Mouse (Mus musculus) CH12.LX (cell line): Measurements from ENCODE around the gene Tiam1. TPM values are rescaled to one million over a fixed set of nuclear protein-coding genes. Genes with fewer than 3 reads are reported as not detected.

Source experiments
- DNase-seq: peaks from one replicate; pipeline ENCODE4 v3.0.0-alpha.2; 2013; ENCODE audit errors: extremely low read depth
- H3K27ac ChIP-seq: 2 replicates; pipeline ENCODE4 v1.5.1; 2012; ENCODE audit warnings: low read depth, mild to moderate bottlenecking, control low read depth, moderate library complexity; ENCODE audit not compliant: insufficient read depth
- H3K27me3 ChIP-seq: replicated peaks from 2 replicates; pipeline ENCODE3; 2012; ENCODE audit warnings: inconsistent platforms
- H3K36me3 ChIP-seq, 2 experiments: replicated peaks in 1 of 2; 2 replicates each; pipeline versions ENCODE3 to v1.6.1; 2012; ENCODE audit warnings: inconsistent platforms in 1 of 2, low read length in 1 of 2, mild to moderate bottlenecking in 1 of 2, mixed read lengths in 1 of 2, moderate library complexity in 1 of 2; ENCODE audit not compliant: control insufficient read depth in 1 of 2, insufficient read depth in 1 of 2
- H3K4me1 ChIP-seq, 2 experiments: 2 replicates each; pipeline ENCODE4 v1.6.1; 2012; ENCODE audit warnings: inconsistent platforms in 1 of 2, moderate library complexity in 1 of 2; ENCODE audit not compliant: insufficient read depth in 2 of 2, control insufficient read depth in 1 of 2
- H3K4me2 ChIP-seq: 2 replicates; pipeline ENCODE4 v1.6.1; 2012; ENCODE audit warnings: low read depth, mild to moderate bottlenecking, control low read depth; ENCODE audit not compliant: poor library complexity, insufficient read depth, severe bottlenecking
- H3K4me3 ChIP-seq, 3 experiments: fragments of 150-350 bp in 1 of 3; sonication (generic) in 1 of 3; replicated peaks in 1 of 3; 2 replicates each; pipeline versions ENCODE3 to v1.5.1; 2011 to 2012; ENCODE audit warnings: low read depth in 2 of 3, low read length in 2 of 3, mild to moderate bottlenecking in 2 of 3, moderate library complexity in 2 of 3, control low read depth in 1 of 3, improper control_type of control experiment in 1 of 3, inconsistent platforms in 1 of 3, mixed read lengths in 1 of 3; ENCODE audit not compliant: poor library complexity in 1 of 3
- H3K79me2 ChIP-seq: replicated peaks from 2 replicates; pipeline ENCODE4 v1.6.1; 2012; ENCODE audit warnings: mild to moderate bottlenecking, moderate library complexity; ENCODE audit not compliant: control insufficient read depth, poor library complexity, insufficient read depth, severe bottlenecking; ENCODE audit errors: extremely low read depth
- H3K9ac ChIP-seq: 2 replicates; pipeline ENCODE4 v1.6.1; 2012; ENCODE audit warnings: low read depth, mild to moderate bottlenecking, control low read depth, moderate library complexity; ENCODE audit not compliant: insufficient read depth
- H3K9me3 ChIP-seq: replicated peaks from 2 replicates; pipeline ENCODE3; 2012; ENCODE audit warnings: low read length, inconsistent platforms, mixed read lengths
- BHLHE40 ChIP-seq: IDR thresholded peaks from 2 replicates; pipeline ENCODE4 v1.6.1; 2011; ENCODE audit warnings: mild to moderate bottlenecking, low read depth, low read length, improper control_type of control experiment
- CHD1 ChIP-seq: IDR thresholded peaks from 2 replicates; pipeline ENCODE4 v1.6.1; 2012; ENCODE audit warnings: low read depth, low read length, improper control_type of control experiment, inconsistent platforms
- CTCF ChIP-seq, 2 experiments: IDR thresholded peaks in 1 of 2; conservative IDR thresholded peaks in 1 of 2; 2 replicates each; pipeline ENCODE4 v1.5.1; 2011 to 2012; ENCODE audit warnings: low read depth in 2 of 2, low read length in 2 of 2, improper control_type of control experiment in 1 of 2, inconsistent platforms in 1 of 2, mild to moderate bottlenecking in 1 of 2, moderate library complexity in 1 of 2
- E2F4 ChIP-seq: IDR thresholded peaks from 2 replicates; pipeline ENCODE4 v1.6.1; 2011; ENCODE audit warnings: low read depth, low read length, improper control_type of control experiment; ENCODE audit not compliant: insufficient replicate concordance
- ELF1 ChIP-seq: IDR thresholded peaks from 2 replicates; pipeline ENCODE4 v1.6.1; 2014; ENCODE audit warnings: low read depth, mild to moderate bottlenecking, inconsistent platforms, low read length, improper control_type of control experiment
- EP300 ChIP-seq: IDR thresholded peaks from 2 replicates; pipeline ENCODE4 v1.6.1; 2011; ENCODE audit warnings: low read length, improper control_type of control experiment
- ETS1 ChIP-seq: conservative IDR thresholded peaks from 2 replicates; pipeline ENCODE4 v1.6.1; 2012; ENCODE audit warnings: low read depth, mild to moderate bottlenecking, inconsistent platforms, low read length, improper control_type of control experiment, moderate library complexity
- GABPA ChIP-seq: IDR thresholded peaks from 2 replicates; pipeline ENCODE4 v1.6.1; 2012; ENCODE audit warnings: low read depth, low read length, improper control_type of control experiment, inconsistent platforms; ENCODE audit not compliant: insufficient replicate concordance
- IRF4 ChIP-seq: IDR thresholded peaks from 2 replicates; pipeline ENCODE4 v1.6.1; 2014; ENCODE audit warnings: low read depth, mild to moderate bottlenecking, inconsistent platforms, low read length, improper control_type of control experiment
- JUND ChIP-seq: conservative IDR thresholded peaks from 2 replicates; pipeline ENCODE4 v1.6.1; 2011; ENCODE audit warnings: low read depth, low read length, improper control_type of control experiment
- MAFK ChIP-seq: IDR thresholded peaks from 2 replicates; pipeline ENCODE4 v1.6.1; 2011; ENCODE audit warnings: low read length, improper control_type of control experiment; ENCODE audit not compliant: insufficient replicate concordance
- MEF2A ChIP-seq: IDR thresholded peaks from 2 replicates; pipeline ENCODE4 v1.6.1; 2014; ENCODE audit warnings: low read depth, mild to moderate bottlenecking, inconsistent platforms, low read length, improper control_type of control experiment, borderline replicate concordance
- NELFE ChIP-seq: IDR thresholded peaks from 2 replicates; pipeline ENCODE4 v1.6.1; 2011; ENCODE audit warnings: low read depth, low read length, improper control_type of control experiment
- NRF1 ChIP-seq: IDR thresholded peaks from 2 replicates; pipeline ENCODE4 v1.6.1; 2014; ENCODE audit warnings: low read depth, mild to moderate bottlenecking, inconsistent platforms, low read length, improper control_type of control experiment, moderate library complexity
- POLR2A ChIP-seq: IDR thresholded peaks from 2 replicates; pipeline ENCODE4 v1.6.1; 2011; ENCODE audit warnings: low read depth, mild to moderate bottlenecking, improper control_type of control experiment, low read length
- POLR2AphosphoS2 ChIP-seq: IDR thresholded peaks from 2 replicates; pipeline ENCODE4 v1.6.1; 2011; ENCODE audit warnings: low read depth, low read length, improper control_type of control experiment
- SIN3A ChIP-seq: IDR thresholded peaks from 2 replicates; pipeline ENCODE4 v1.6.1; 2012; ENCODE audit warnings: low read length, improper control_type of control experiment, inconsistent platforms
- SMC3 ChIP-seq: IDR thresholded peaks from 2 replicates; pipeline ENCODE4 v1.6.1; 2011; ENCODE audit warnings: low read depth, low read length, improper control_type of control experiment
- TBP ChIP-seq: conservative IDR thresholded peaks from 2 replicates; pipeline ENCODE4 v1.6.1; 2011; ENCODE audit warnings: low read depth, low read length, improper control_type of control experiment
- USF2 ChIP-seq: conservative IDR thresholded peaks from 2 replicates; pipeline ENCODE4 v1.6.1; 2011; ENCODE audit warnings: low read depth, low read length, improper control_type of control experiment
- dilution Hi-C: fragments of 300-500 bp; cut with MboI; formaldehyde crosslinking; loops from 2 replicates; pipeline ENCODE4 v1.14.3; 2020; ENCODE audit warnings: low sequenced_read_pairs; ENCODE audit not compliant: extremely low pct_unique_long_range_greater_than_20kb, extremely low pct_ligation_motif_present
- in situ Hi-C: fragments of 300-500 bp; cut with MboI; formaldehyde crosslinking; loops from 3 replicates; pipeline ENCODE4 v1.14.3; 2019; ENCODE audit warnings: low sequenced_read_pairs, low pct_ligation_motif_present, low pct_unique_long_range_greater_than_20kb, mixed read lengths
- polyA plus RNA-seq: library from polyadenylated mRNA; unstranded; fragments of >175 nt; gene quantifications from 2 replicates; pipeline ENCODE4 v1.2.1, GENCODE M21; 2012; ENCODE audit warnings: low read depth; ENCODE audit not compliant: insufficient read length
- total RNA-seq, 2 experiments: library from RNA; depleted of rRNA; stranded (reverse); fragments of 300-350 nt in 1 of 2; fragments of >200 nt in 1 of 2; gene quantifications; 2 replicates each; pipeline ENCODE4 v1.2.3; 2012 to 2014

The Tiam1 gene
- total and polyA plus RNA-seq, 3 experiments = 0.03 to 0.40 (median 0.04) TPM

DNA sequence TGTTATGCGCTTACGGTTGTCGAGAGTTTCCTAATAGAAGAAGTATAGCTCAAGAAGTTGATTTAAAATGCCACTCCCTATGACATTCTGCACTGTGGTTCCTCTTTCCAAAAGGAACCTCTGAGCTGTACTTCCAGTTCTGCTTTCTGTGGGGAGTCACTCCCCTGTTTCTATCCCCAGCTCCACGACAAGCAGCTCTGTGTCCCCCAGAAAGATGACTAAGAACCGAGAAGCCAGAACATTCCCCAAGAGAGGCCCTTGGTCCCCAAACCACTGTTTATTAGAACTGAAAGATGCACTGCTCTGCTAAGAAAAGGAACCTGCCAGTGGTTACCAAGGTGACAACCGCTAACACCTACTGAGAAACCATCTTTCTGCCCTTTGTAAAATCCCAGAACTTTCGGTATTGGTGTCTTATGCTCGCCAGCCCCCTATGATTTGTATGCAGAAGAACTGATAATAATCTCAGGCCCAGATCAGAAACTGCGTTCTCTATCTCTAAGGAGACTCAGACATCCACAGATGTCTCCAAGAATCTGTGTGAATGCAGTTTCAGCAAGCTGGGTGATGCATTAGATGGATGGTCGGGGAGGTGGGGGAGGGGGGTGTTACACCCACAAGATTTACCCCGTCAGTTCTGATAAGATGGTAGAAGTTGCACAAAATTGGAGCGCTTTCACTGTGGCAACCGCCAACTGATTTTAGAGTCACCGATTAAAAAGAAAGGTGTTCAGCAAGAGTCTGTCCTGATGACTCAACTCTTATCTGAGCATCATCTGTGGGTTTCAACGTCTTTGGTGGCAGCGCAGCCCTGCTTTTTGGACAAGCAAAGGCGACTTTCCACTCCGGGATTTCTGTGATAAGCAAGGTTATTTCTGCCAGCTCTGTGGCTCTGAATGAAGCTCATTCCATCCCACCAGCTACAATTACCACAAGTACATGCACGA is 294.6 kb downstream of the Tiam1 start:
- Histone ChIP-seq H3K27ac (no peak overlapping the region), H3K9ac (no peak overlapping the region), H3K9me3 (peaks cover 30% of the 10 kb centered on the region), H3K36me3 (no peaks in the 10 kb centered on the region), H3K27me3 (no peaks in the 10 kb centered on the region), H3K4me3 (no peak overlapping the region), H3K4me1 (peaks cover 0 to 32% of the 10 kb centered on the region in 2 experiments; a peak in 2 of 4 replicates), H3K4me2 (no peak overlapping the region), H3K79me2 (no peaks in the 10 kb centered on the region)
- dilution Hi-C loops (no loop called here), in situ Hi-C loops (loop anchor here (5.0 kb wide), 1 partner anchor 338 kb away; no protein-coding TSS in a partner anchor)
- peak; percentile 96 for DNase-seq
- TF ChIP-seq JUND (0 out of 2 replicates have a peak, but pooled peaks have one; percentile 21), MEF2A (no peak), ELF1 (no peak), MAFK (no peak; the same call in 1 of the 2 replicates), TBP (no peak), EP300 (peak; percentile 91), ETS1 (peak; percentile 78), BHLHE40 (peak; percentile 32; the same call in 1 of the 2 replicates), IRF4 (peak; percentile 69), POLR2A (no peak), SIN3A (peak; percentile 22; the same call in 1 of the 2 replicates), NRF1 (no peak), E2F4 (no peak)

DNA sequence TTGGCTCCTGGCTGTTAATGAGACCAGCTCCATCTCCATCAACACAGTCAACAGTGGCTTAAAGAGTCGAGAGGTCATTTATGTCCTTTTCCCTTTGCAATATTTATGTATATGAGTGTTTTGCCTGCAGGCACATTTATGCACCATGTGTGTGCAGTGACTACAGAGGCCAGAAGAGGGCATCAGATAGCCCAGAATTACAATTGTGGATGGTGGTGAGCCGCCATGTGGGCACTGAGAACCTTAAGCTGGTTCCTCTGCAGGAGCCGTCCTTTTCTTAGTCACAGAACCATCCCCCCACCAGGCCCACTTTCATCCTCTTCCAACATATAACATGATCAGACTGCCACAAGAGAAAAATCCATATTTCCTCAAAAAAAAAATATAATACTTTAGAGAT is 295.4 kb downstream of the Tiam1 start:
- Histone ChIP-seq H3K9ac (no peak overlapping the region), H3K36me3 (no peaks in the 10 kb centered on the region), H3K4me1 (peaks cover 0 to 32% of the 10 kb centered on the region in 2 experiments; a peak in 2 of 4 replicates), H3K9me3 (peaks cover 30% of the 10 kb centered on the region), H3K79me2 (no peaks in the 10 kb centered on the region), H3K4me2 (no peak overlapping the region), H3K27ac (no peak overlapping the region), H3K27me3 (no peaks in the 10 kb centered on the region), H3K4me3 (no peak overlapping the region)
- in situ Hi-C loops (loop anchor here (5.0 kb wide), 1 partner anchor 339 kb away; no protein-coding TSS in a partner anchor), dilution Hi-C loops (no loop called here)
- no peak for TF ChIP-seq GABPA
- TF ChIP-seq ETS1 = no peak
- TF ChIP-seq CHD1 = no peak
- TF ChIP-seq NELFE = no peak
- TF ChIP-seq POLR2AphosphoS2 = no peak
- peak in 1 of 2 experiments; percentile 38; a peak in 2 of 4 replicates for TF ChIP-seq CTCF (conservative IDR thresholded peaks at IDR 0.05 in 1 of 2, IDR thresholded peaks at IDR 0.05 in 1 of 2; ENCODE audit: low read depth in 2 of 2, low read length in 2 of 2)
- TF ChIP-seq USF2 = no peak
- peak; percentile 28; the same call in 1 of the 2 replicates for TF ChIP-seq SMC3
- DNase-seq = peak; percentile 70
